22 mouse cellular contexts compared by ENCODE assay signal in the genomic region with DNA sequence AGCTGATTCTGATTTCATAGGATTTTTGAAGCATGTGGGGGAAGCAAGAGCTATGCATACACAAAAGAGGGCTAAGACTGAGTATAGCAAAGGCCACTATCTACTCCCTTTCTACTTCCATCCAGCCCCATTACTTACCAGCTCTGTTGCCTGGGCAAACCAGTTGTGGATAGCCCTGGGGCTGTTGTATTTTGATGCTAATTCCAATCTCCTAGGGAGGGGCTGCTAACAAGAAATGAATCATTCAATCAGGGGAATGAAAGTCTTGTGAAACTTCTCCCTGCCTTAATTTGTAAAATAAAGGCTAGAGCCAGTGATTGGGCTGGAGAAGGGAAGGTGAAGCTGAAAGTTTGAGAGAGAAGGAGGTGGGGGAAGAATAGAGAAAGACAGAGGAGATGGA.
A peak's percentile ranks its signal among the peaks of the same experiment; 100 is the strongest.
DNase-seq lines count a peak whose midpoint lies in the region; TF ChIP-seq lines count a peak whose summit lies in the region.
"Had no signal": no experiment of that assay in that cellular context is flagged by ENCODE, and none has a peak within 500 bp of the region (broad histone marks: within the 10 kb centered on the region; RNA-seq: fewer than 3 reads in every experiment).

No protein-coding gene starts in this region.

- H3K4me3 ChIP-seq in ES-Bruce4 (ENCODE audit: low read depth, low read length) (no peak overlapping the region), ES-E14 (ENCODE audit: insufficient read depth in 1 of 2, low read depth in 1 of 2, low read length in 2 of 2, poor library complexity in 1 of 2, severe bottlenecking in 1 of 2) (no peak overlapping the region)
- H3K4me3 ChIP-seq in heart, embryonic 10.5 days = no peak overlapping the region
- H3K4me3 ChIP-seq: embryonic facial prominence, embryonic 13.5 days; embryonic facial prominence, embryonic 15.5 days; erythroblast, embryonic 14.5 days; forebrain, embryonic 10.5 days; forebrain, embryonic 12.5 days had no signal

- DNase-seq in ES-E14 (ENCODE audit: low read depth, low spot score) (peak; percentile 82), WW6 (ENCODE audit: low read depth, low spot score) (peak; percentile 56)
- no peak for DNase-seq in heart, embryonic 10.5 days (ENCODE audit: low spot score)
- no peak for DNase-seq in heart, adult 18-20 months
- no peak for DNase-seq in Muller cell, postnatal 12 days (ENCODE audit: inconsistent ontology term)
- DNase-seq in heart, adult 11 months = no peak
- DNase-seq: adrenal gland, adult 2 months; adrenal gland, postnatal 10 days; adrenal gland, postnatal 25 days; cerebellum, adult 11-12 months; cerebellum, adult 2 months; cerebellum, adult 9-10 months; cerebellum, postnatal 14 days; cerebellum, postnatal 36 days; embryo, embryonic 11 days had no signal

- no peak for TF ChIP-seq CTCF in ES-Bruce4 (IDR thresholded peaks at IDR 0.05; ENCODE audit: low read depth, low read length)

- no peaks in the 10 kb centered on the region for H3K36me3 ChIP-seq in ES-Bruce4 (ENCODE audit: control insufficient read depth, insufficient read depth, low read length, poor library complexity, severe bottlenecking)
- H3K36me3 ChIP-seq in ES-E14 (ENCODE audit: control insufficient read depth, insufficient read depth, low read length, poor library complexity, severe bottlenecking) = no peaks in the 10 kb centered on the region
- H3K36me3 ChIP-seq in heart, embryonic 10.5 days = no peaks in the 10 kb centered on the region
- H3K36me3 ChIP-seq: embryonic facial prominence, embryonic 13.5 days; embryonic facial prominence, embryonic 15.5 days; forebrain, embryonic 10.5 days; forebrain, embryonic 12.5 days had no signal

- no peaks in the 10 kb centered on the region for H3K4me1 ChIP-seq in ES-Bruce4 (ENCODE audit: control insufficient read depth, insufficient read depth, low read length)
- peaks cover 3 to 6% of the 10 kb centered on the region in 2 experiments; a peak in 3 of 4 replicates for H3K4me1 ChIP-seq in ES-E14 (ENCODE audit: control insufficient read depth in 2 of 2, insufficient read depth in 2 of 2, low read length in 2 of 2, poor library complexity in 1 of 2)
- H3K4me1 ChIP-seq in heart, embryonic 10.5 days = no peaks in the 10 kb centered on the region
- H3K4me1 ChIP-seq: embryonic facial prominence, embryonic 13.5 days; embryonic facial prominence, embryonic 15.5 days; forebrain, embryonic 10.5 days; forebrain, embryonic 12.5 days had no signal

- no peak for TF ChIP-seq EP300 in ES-Bruce4 (IDR thresholded peaks at IDR 0.05; ENCODE audit: insufficient read depth, low read depth, low read length)

- in situ Hi-C loops in ES-E14 (cut with MboI; ENCODE audit: low sequenced_read_pairs in 2 of 2, unreplicated experiment in 2 of 2) = no loop called here

- H3K9me3 ChIP-seq in ES-Bruce4 (replicated peaks; ENCODE audit: control insufficient read depth, insufficient read depth, low read length, poor library complexity, severe bottlenecking) = no peaks in the 10 kb centered on the region
- no peaks in the 10 kb centered on the region for H3K9me3 ChIP-seq in ES-E14 (ENCODE audit: control insufficient read depth, insufficient read depth, low read depth, low read length)
- H3K9me3 ChIP-seq in heart, embryonic 10.5 days = no peaks in the 10 kb centered on the region
- H3K9me3 ChIP-seq: embryonic facial prominence, embryonic 13.5 days; embryonic facial prominence, embryonic 15.5 days; forebrain, embryonic 10.5 days; forebrain, embryonic 12.5 days had no signal

- no peaks in the 10 kb centered on the region for H3K27me3 ChIP-seq in ES-Bruce4 (ENCODE audit: control insufficient read depth, insufficient read depth, low read length, poor library complexity, severe bottlenecking)
- H3K27me3 ChIP-seq in heart, embryonic 10.5 days (ENCODE audit: insufficient read depth, poor library complexity, severe bottlenecking) = no peaks in the 10 kb centered on the region
- H3K27me3 ChIP-seq: embryonic facial prominence, embryonic 13.5 days; embryonic facial prominence, embryonic 15.5 days; forebrain, embryonic 12.5 days; Patski had no signal

- H3K27ac ChIP-seq in ES-Bruce4 (ENCODE audit: insufficient read depth, low read length) (peak overlapping the region; percentile 93), ES-E14 (ENCODE audit: insufficient read depth, low read depth, low read length, poor library complexity, severe bottlenecking) (peak overlapping the region; percentile 84; the same call in 1 of the 2 replicates)
- no peak overlapping the region for H3K27ac ChIP-seq in heart, embryonic 10.5 days
- H3K27ac ChIP-seq: embryonic facial prominence, embryonic 13.5 days; embryonic facial prominence, embryonic 15.5 days; forebrain, embryonic 10.5 days; forebrain, embryonic 12.5 days had no signal

- TF ChIP-seq POLR2A in ES-Bruce4 (IDR thresholded peaks at IDR 0.05; ENCODE audit: insufficient read depth, low read length) = no peak

- no peak overlapping the region for H3K9ac ChIP-seq in ES-Bruce4 (ENCODE audit: low read depth, poor library complexity, severe bottlenecking)
- no peak overlapping the region for H3K9ac ChIP-seq in ES-E14 (ENCODE audit: insufficient read depth, low read depth, low read length, poor library complexity, severe bottlenecking)
- H3K9ac ChIP-seq: embryonic facial prominence, embryonic 13.5 days; embryonic facial prominence, embryonic 15.5 days; forebrain, embryonic 12.5 days had no signal

TF ChIP-seq in ES-E14, 5 proteins besides CTCF, POLR2A, EP300 and RAD21:
- TF ChIP-seq CHD2 (IDR thresholded peaks at IDR 0.05; ENCODE audit: low read depth, low read length) (0 out of 2 replicates have a peak, but pooled peaks have one; percentile 7), ZNF384 (IDR thresholded peaks at IDR 0.05; ENCODE audit: low read depth, low read length) (no peak)
TF ChIP-seq in ES-E14: peak in this region for 1.

Comparison
In these comparisons a context has a peak if more than half of its experiments do, and no peak if none do; other contexts are left out.
1. DNase-seq: peak in ES-E14 (single experiment) and WW6 (single experiment); none in heart, embryonic 10.5 days (single experiment), heart, adult 18-20 months (0 of 2), Muller cell, postnatal 12 days (single experiment) and heart, adult 11 months (single experiment).